Mouse (Mus musculus): ENCODE measurements at regions not wholly inside any gene's neighbourhood (a gene's known extent, or its start where the extent isn't known, plus 50 kb on each side); places are given as distances from the start of the nearest gene placed in this dataset.

DNA sequence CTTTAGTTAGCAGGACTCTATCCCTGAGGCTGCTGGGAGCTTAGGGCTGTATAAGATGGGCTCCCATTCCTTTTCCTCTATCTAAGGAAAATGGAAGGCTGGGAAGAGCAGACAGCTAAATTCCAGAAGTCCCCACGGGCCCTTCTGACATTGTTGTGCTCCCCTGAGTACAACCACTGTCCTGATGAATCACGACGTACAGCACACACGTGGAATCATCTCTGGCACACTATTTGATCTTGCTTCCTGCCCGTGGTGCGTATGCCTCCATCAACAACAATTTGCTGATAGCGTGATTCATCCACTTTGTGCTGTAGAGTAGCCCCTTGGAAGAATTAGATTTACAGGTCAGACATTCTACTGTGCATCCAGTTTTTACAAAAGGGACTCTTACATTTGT, 378.2 kb downstream of the Setd4 start:
- no peak for ATAC-seq (ENCODE audit: insufficient number of reproducible peaks, low FRiP score, low TSS enrichment, low read depth)
- H3K9me3 ChIP-seq (ENCODE audit: control insufficient read depth, low read length), result no peaks in the 10 kb centered on the region
- no peaks in the 10 kb centered on the region for H3K4me1 ChIP-seq (ENCODE audit: control insufficient read depth, insufficient read depth, low read length)
- no peak overlapping the region for H3K9ac ChIP-seq (ENCODE audit: low read length)
- no peak overlapping the region for H3K4me3 ChIP-seq (ENCODE audit: low read depth, low read length)
- H3K27me3 ChIP-seq (ENCODE audit: control insufficient read depth, insufficient read depth, low read length), result no peaks in the 10 kb centered on the region
- WGBS, result 90% methylated on average over 7 of the region's 7 CpGs
- no peak for DNase-seq (ENCODE audit: low spot score)
- no peaks in the 10 kb centered on the region for H3K36me3 ChIP-seq (ENCODE audit: control insufficient read depth, insufficient read depth, low read length)
- no peak overlapping the region for H3K4me2 ChIP-seq (ENCODE audit: low read depth, severe bottlenecking)
- H3K27ac ChIP-seq (replicated peaks; ENCODE audit: low read depth, low read length), result no peak overlapping the region

GRCm38 (mm10) chr16:93225196-93225595, 378.7 kb downstream of the Setd4 start:
- Histone ChIP-seq H3K36me3 (ENCODE audit: control insufficient read depth, insufficient read depth, low read length) (no peaks in the 10 kb centered on the region), H3K9ac (ENCODE audit: low read length) (no peak overlapping the region), H3K4me1 (ENCODE audit: control insufficient read depth, insufficient read depth, low read length) (no peaks in the 10 kb centered on the region), H3K9me3 (ENCODE audit: control insufficient read depth, low read length) (no peaks in the 10 kb centered on the region), H3K4me2 (ENCODE audit: low read depth, severe bottlenecking) (no peak overlapping the region), H3K4me3 (ENCODE audit: low read depth, low read length) (no peak overlapping the region), H3K27me3 (ENCODE audit: control insufficient read depth, insufficient read depth, low read length) (no peaks in the 10 kb centered on the region), H3K27ac (replicated peaks; ENCODE audit: low read depth, low read length) (no peak overlapping the region)
- WGBS, result 91% methylated on average over 2 of the region's 2 CpGs
- ATAC-seq (ENCODE audit: insufficient number of reproducible peaks, low FRiP score, low TSS enrichment, low read depth) (no peak), DNase-seq (ENCODE audit: low spot score) (no peak)

GRCm38 (mm10) chr16:93219731-93220130, 384.1 kb downstream of the Setd4 start:
- Histone ChIP-seq H3K36me3 (ENCODE audit: control insufficient read depth, insufficient read depth, low read length) (no peaks in the 10 kb centered on the region), H3K4me1 (ENCODE audit: control insufficient read depth, insufficient read depth, low read length) (no peaks in the 10 kb centered on the region), H3K9me3 (ENCODE audit: control insufficient read depth, low read length) (no peaks in the 10 kb centered on the region), H3K4me3 (ENCODE audit: low read depth, low read length) (no peak overlapping the region), H3K9ac (ENCODE audit: low read length) (no peak overlapping the region), H3K4me2 (ENCODE audit: low read depth, severe bottlenecking) (no peak overlapping the region), H3K27ac (replicated peaks; ENCODE audit: low read depth, low read length) (no peak overlapping the region), H3K27me3 (ENCODE audit: control insufficient read depth, insufficient read depth, low read length) (peaks cover 6% of the 10 kb centered on the region; the same call in 1 of the 2 replicates)
- 89% methylated on average over 9 of the region's 9 CpGs for WGBS
- DNase-seq (ENCODE audit: low spot score) (no peak), ATAC-seq (ENCODE audit: insufficient number of reproducible peaks, low FRiP score, low TSS enrichment, low read depth) (no peak)

DNA sequence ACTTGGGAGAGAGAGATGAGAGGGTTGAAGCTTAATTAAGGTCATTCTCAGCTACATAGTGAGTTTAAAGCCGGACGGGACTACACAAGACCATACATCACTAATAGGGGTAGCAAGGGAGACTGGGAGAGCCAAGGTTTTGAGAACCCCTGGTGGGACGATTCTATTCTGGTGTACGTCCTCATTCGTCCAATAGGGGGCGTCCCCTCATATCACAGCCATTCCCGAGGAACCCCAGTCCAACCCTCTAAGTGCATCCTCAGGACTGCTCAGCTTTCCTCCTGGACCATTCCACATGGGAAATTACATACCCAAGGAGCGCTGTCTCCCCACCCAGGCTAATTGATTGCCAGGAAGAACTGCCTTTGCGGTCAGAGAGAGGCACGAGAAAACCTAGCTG, 385.5 kb downstream of the Setd4 start:
- whole genome bisulfite sequencing, result 63% methylated on average over 10 of the region's 10 CpGs

GRCm38 (mm10) chr16:93217600-93218226, 386.1 kb downstream of the Setd4 start:
- H3K27me3 ChIP-seq (ENCODE audit: control insufficient read depth, insufficient read depth, low read length), result peaks cover 6% of the 10 kb centered on the region; the same call in 1 of the 2 replicates
- H3K9me3 ChIP-seq (ENCODE audit: control insufficient read depth, low read length), result no peaks in the 10 kb centered on the region
- H3K4me2 ChIP-seq (ENCODE audit: low read depth, severe bottlenecking), result no peak overlapping the region
- H3K27ac ChIP-seq (replicated peaks; ENCODE audit: low read depth, low read length), result no peak overlapping the region
- ATAC-seq (ENCODE audit: insufficient number of reproducible peaks, low FRiP score, low TSS enrichment, low read depth) (no peak), DNase-seq (ENCODE audit: low spot score) (no peak)
- no peaks in the 10 kb centered on the region for H3K36me3 ChIP-seq (ENCODE audit: control insufficient read depth, insufficient read depth, low read length)
- H3K4me1 ChIP-seq (ENCODE audit: control insufficient read depth, insufficient read depth, low read length), result no peaks in the 10 kb centered on the region
- no peak overlapping the region for H3K9ac ChIP-seq (ENCODE audit: low read length)
- no peak overlapping the region for H3K4me3 ChIP-seq (ENCODE audit: low read depth, low read length)
- 44% methylated on average over 12 of the region's 12 CpGs for WGBS

More for the DNA sequence above, 385.5 kb downstream of the Setd4 start:
- Histone ChIP-seq H3K4me3 (ENCODE audit: low read depth, low read length) (no peak overlapping the region), H3K4me2 (ENCODE audit: low read depth, severe bottlenecking) (no peak overlapping the region), H3K27me3 (ENCODE audit: control insufficient read depth, insufficient read depth, low read length) (peaks cover 6% of the 10 kb centered on the region; the same call in 1 of the 2 replicates), H3K9ac (ENCODE audit: low read length) (no peak overlapping the region), H3K27ac (replicated peaks; ENCODE audit: low read depth, low read length) (no peak overlapping the region), H3K9me3 (ENCODE audit: control insufficient read depth, low read length) (no peaks in the 10 kb centered on the region), H3K36me3 (ENCODE audit: control insufficient read depth, insufficient read depth, low read length) (no peaks in the 10 kb centered on the region), H3K4me1 (ENCODE audit: control insufficient read depth, insufficient read depth, low read length) (no peaks in the 10 kb centered on the region)
- ATAC-seq (ENCODE audit: insufficient number of reproducible peaks, low FRiP score, low TSS enrichment, low read depth), result no peak
- peak; percentile 28 for DNase-seq (ENCODE audit: low spot score)

DNA sequence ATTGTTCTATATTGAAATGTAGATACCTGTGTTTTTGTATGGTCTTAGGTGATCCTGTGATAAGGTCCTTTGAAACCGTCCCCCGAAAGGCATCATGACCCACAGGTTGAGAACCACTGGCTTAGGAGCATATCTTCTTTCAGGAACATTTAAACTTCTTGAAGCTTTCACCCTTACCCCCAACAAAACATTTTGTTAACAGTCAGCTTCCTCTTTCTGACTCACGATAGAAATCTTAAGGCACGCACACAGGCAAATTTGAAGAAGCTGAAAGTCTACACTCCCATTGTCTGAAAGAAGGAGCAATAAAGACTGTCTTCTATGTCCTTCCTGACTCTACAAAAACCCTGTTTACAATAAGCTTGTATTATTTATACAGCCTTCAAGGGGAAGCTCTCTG, 388.2 kb downstream of the Setd4 start:
- Histone ChIP-seq H3K27me3 (ENCODE audit: control insufficient read depth, insufficient read depth, low read length) (peaks cover 6% of the 10 kb centered on the region; the same call in 1 of the 2 replicates), H3K9me3 (ENCODE audit: control insufficient read depth, low read length) (no peaks in the 10 kb centered on the region), H3K36me3 (ENCODE audit: control insufficient read depth, insufficient read depth, low read length) (no peaks in the 10 kb centered on the region), H3K4me1 (ENCODE audit: control insufficient read depth, insufficient read depth, low read length) (no peaks in the 10 kb centered on the region; the same call in 1 of the 2 replicates), H3K9ac (ENCODE audit: low read length) (no peak overlapping the region), H3K27ac (replicated peaks; ENCODE audit: low read depth, low read length) (no peak overlapping the region), H3K4me2 (ENCODE audit: low read depth, severe bottlenecking) (no peak overlapping the region), H3K4me3 (ENCODE audit: low read depth, low read length) (no peak overlapping the region)
- 94% methylated on average over 4 of the region's 4 CpGs for WGBS
- ATAC-seq (ENCODE audit: insufficient number of reproducible peaks, low FRiP score, low TSS enrichment, low read depth) (no peak), DNase-seq (ENCODE audit: low spot score) (no peak)

DNA sequence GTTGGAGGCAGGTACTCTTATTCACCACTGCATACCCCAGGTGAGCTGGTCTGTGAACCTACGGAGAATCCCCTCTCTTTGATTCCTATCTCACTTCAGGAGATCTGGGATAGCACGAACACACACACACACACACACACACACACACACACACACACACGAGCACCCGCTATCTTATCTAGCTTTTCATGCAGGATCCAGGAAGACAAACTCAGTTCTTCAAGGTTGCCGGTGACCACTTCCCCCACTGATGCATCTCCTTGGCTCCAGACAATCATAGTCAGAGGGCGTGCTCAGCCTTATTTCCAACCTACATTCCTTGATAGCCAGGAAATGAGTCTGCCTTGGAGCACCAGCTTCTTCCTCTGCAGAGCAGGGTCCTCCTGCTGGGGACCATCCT, 387.7 kb upstream of the Runx1 start:
- no peaks in the 10 kb centered on the region; the same call in 1 of the 2 replicates for H3K4me1 ChIP-seq (ENCODE audit: control insufficient read depth, insufficient read depth, low read length)
- no peaks in the 10 kb centered on the region for H3K9me3 ChIP-seq (ENCODE audit: control insufficient read depth, low read length)
- H3K4me3 ChIP-seq (ENCODE audit: low read depth, low read length), result no peak overlapping the region
- no peak overlapping the region for H3K9ac ChIP-seq (ENCODE audit: low read length)
- H3K27ac ChIP-seq (replicated peaks; ENCODE audit: low read depth, low read length), result no peak overlapping the region
- DNase-seq (ENCODE audit: low spot score) (no peak), ATAC-seq (ENCODE audit: insufficient number of reproducible peaks, low FRiP score, low TSS enrichment, low read depth) (no peak)
- no peaks in the 10 kb centered on the region for H3K36me3 ChIP-seq (ENCODE audit: control insufficient read depth, insufficient read depth, low read length)
- peaks cover 6% of the 10 kb centered on the region; the same call in 1 of the 2 replicates for H3K27me3 ChIP-seq (ENCODE audit: control insufficient read depth, insufficient read depth, low read length)
- WGBS, result 93% methylated on average over 6 of the region's 6 CpGs
- no peak overlapping the region for H3K4me2 ChIP-seq (ENCODE audit: low read depth, severe bottlenecking)

DNA sequence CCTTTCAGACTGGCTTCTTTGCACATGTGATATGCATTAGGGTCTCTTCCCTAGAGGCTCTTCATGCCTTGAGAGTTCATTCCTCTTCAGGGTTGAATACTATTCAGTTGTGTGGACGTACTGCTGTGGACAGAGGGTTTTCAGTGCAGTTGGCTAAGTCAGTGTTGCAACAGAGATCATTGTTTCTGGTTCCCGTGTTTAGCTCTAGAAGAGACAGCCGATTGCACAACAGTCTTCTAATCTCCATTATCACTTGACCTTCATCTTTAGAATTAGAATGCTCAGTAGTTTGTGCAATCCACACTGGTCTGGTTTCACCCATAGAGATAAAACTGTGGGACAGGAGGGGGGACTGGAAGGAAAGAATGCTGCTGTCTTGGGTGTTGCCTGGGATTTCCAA, 381.7 kb upstream of the Runx1 start:
- WGBS, result 90% methylated on average over 3 of the region's 3 CpGs

DNA sequence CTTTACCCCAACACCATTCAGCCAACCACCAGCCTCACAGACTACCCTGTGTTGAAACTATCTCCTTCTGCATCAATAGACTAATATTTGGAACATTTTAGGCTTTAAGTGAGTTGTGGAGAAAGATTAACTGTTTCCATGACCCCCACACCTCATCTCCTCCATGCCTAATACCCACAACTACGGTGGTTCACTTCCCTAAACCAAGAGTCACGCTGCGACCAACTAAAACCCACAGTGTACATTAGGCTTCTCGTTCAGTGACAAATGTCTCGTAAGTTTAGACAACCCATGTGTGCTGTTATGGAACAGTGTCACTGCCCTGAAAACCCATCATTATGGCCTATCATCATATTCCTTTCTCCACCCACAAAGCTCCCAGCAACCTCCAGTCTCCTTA, 381.3 kb upstream of the Runx1 start:
- Histone ChIP-seq H3K9me3 (ENCODE audit: control insufficient read depth, low read length) (no peaks in the 10 kb centered on the region), H3K9ac (ENCODE audit: low read length) (no peak overlapping the region), H3K27me3 (ENCODE audit: control insufficient read depth, insufficient read depth, low read length) (no peaks in the 10 kb centered on the region), H3K4me1 (ENCODE audit: control insufficient read depth, insufficient read depth, low read length) (no peaks in the 10 kb centered on the region; the same call in 1 of the 2 replicates), H3K4me3 (ENCODE audit: low read depth, low read length) (no peak overlapping the region), H3K27ac (replicated peaks; ENCODE audit: low read depth, low read length) (no peak overlapping the region), H3K36me3 (ENCODE audit: control insufficient read depth, insufficient read depth, low read length) (no peaks in the 10 kb centered on the region), H3K4me2 (ENCODE audit: low read depth, severe bottlenecking) (no peak overlapping the region)
- WGBS, result 95% methylated on average over 5 of the region's 5 CpGs
- ATAC-seq (ENCODE audit: insufficient number of reproducible peaks, low FRiP score, low TSS enrichment, low read depth) (no peak), DNase-seq (ENCODE audit: low spot score) (no peak)

More for the DNA sequence above, 381.7 kb upstream of the Runx1 start:
- no peak for ATAC-seq (ENCODE audit: insufficient number of reproducible peaks, low FRiP score, low TSS enrichment, low read depth)
- no peak for DNase-seq (ENCODE audit: low spot score)
- H3K4me1 ChIP-seq (ENCODE audit: control insufficient read depth, insufficient read depth, low read length), result no peaks in the 10 kb centered on the region; the same call in 1 of the 2 replicates
- no peaks in the 10 kb centered on the region for H3K9me3 ChIP-seq (ENCODE audit: control insufficient read depth, low read length)
- H3K36me3 ChIP-seq (ENCODE audit: control insufficient read depth, insufficient read depth, low read length), result no peaks in the 10 kb centered on the region
- H3K27me3 ChIP-seq (ENCODE audit: control insufficient read depth, insufficient read depth, low read length), result no peaks in the 10 kb centered on the region
- no peak overlapping the region for H3K9ac ChIP-seq (ENCODE audit: low read length)
- no peak overlapping the region for H3K27ac ChIP-seq (replicated peaks; ENCODE audit: low read depth, low read length)
- H3K4me2 ChIP-seq (ENCODE audit: low read depth, severe bottlenecking), result no peak overlapping the region
- no peak overlapping the region for H3K4me3 ChIP-seq (ENCODE audit: low read depth, low read length)

Measured in limb, embryonic 11.5 days (tissue).